Mouse (Mus musculus) bone marrow, adult 2 months (tissue): ENCODE data around the gene Gm49358.

Experiments used
- CTCF ChIP-seq: fragments of 200-500 bp; IDR thresholded peaks from 2 replicates; pipeline ENCODE4 v1.5.1; 2011; ENCODE audit warnings: low read length, control low read depth; ENCODE audit not compliant: control insufficient read depth, insufficient read depth
- POLR2A ChIP-seq: fragments of 200-500 bp; IDR thresholded peaks from 2 replicates; pipeline ENCODE4 v1.6.1; 2011; ENCODE audit warnings: low read depth, mild to moderate bottlenecking, control low read depth, low read length, borderline replicate concordance; ENCODE audit not compliant: control insufficient read depth

- no peak for TF ChIP-seq CTCF
- TF ChIP-seq POLR2A, result no peak
Measured at GRCm38 (mm10) chr10:86789146-86789672, 25.4 kb downstream of the Gm49358 start.
